In genomic region chr8:4730942-4731341, GRCm38 (mm10) we compare ENCODE assay signal across 13 mouse cellular contexts. TPM values are rescaled to one million over a fixed set of nuclear protein-coding genes. Genes with fewer than 3 reads are reported as not detected.
DNase-seq lines count a peak whose midpoint lies in the region; ATAC-seq and TF ChIP-seq lines count a peak whose summit lies in the region.
"Had no signal": no experiment of that assay in that cellular context is flagged by ENCODE, and none has a peak within 500 bp of the region (broad histone marks: within the 10 kb centered on the region; RNA-seq: fewer than 3 reads in every experiment).

No protein-coding gene starts in this region.

- no peak overlapping the region for H3K4me2 ChIP-seq in kidney, postnatal 0 days (ENCODE audit: low read length)
- H3K4me2 ChIP-seq in kidney, embryonic 16.5 days (replicated peaks; ENCODE audit: low read depth, low read length): no peak overlapping the region
- H3K4me2 ChIP-seq: heart, embryonic 15.5 days had no signal

- H3K27me3 ChIP-seq in kidney, postnatal 0 days (ENCODE audit: insufficient read depth, low read length): no peaks in the 10 kb centered on the region
- no peaks in the 10 kb centered on the region for H3K27me3 ChIP-seq in kidney, embryonic 16.5 days (ENCODE audit: insufficient read depth, low read length)
- H3K27me3 ChIP-seq: heart, embryonic 15.5 days had no signal

- no peaks in the 10 kb centered on the region for H3K9me3 ChIP-seq in kidney, postnatal 0 days (replicated peaks; ENCODE audit: low read length)
- H3K9me3 ChIP-seq in kidney, embryonic 16.5 days (ENCODE audit: low read length): peaks cover 6% of the 10 kb centered on the region; the same call in 1 of the 2 replicates
- H3K9me3 ChIP-seq: heart, embryonic 15.5 days had no signal

- H3K4me1 ChIP-seq in kidney, postnatal 0 days (replicated peaks; ENCODE audit: insufficient read depth, low read length): no peaks in the 10 kb centered on the region
- no peaks in the 10 kb centered on the region for H3K4me1 ChIP-seq in kidney, embryonic 16.5 days (ENCODE audit: insufficient read depth, low read length)
- H3K4me1 ChIP-seq: embryonic facial prominence, embryonic 10.5 days; forebrain, embryonic 10.5 days; heart, embryonic 15.5 days had no signal

- H3K4me3 ChIP-seq in kidney, postnatal 0 days (replicated peaks; ENCODE audit: low read depth, low read length): no peak overlapping the region
- no peak overlapping the region for H3K4me3 ChIP-seq in kidney, embryonic 16.5 days (ENCODE audit: low read length)
- H3K4me3 ChIP-seq: embryonic facial prominence, embryonic 10.5 days; forebrain, embryonic 10.5 days; heart, embryonic 15.5 days had no signal

- 80% methylated on average over 1 of the region's 1 CpGs for WGBS in kidney, postnatal 0 days
- WGBS in kidney, embryonic 16.5 days: 91% methylated on average over 1 of the region's 1 CpGs

- ATAC-seq in kidney, postnatal 0 days (replicated peaks; ENCODE audit: low FRiP score, low read depth): no peak
- ATAC-seq in kidney, embryonic 16.5 days (ENCODE audit: low FRiP score, low TSS enrichment): no peak
- ATAC-seq in megakaryocyte progenitor cell, adult 5-6 weeks (replicated peaks; ENCODE audit: poor library complexity): peak; percentile 78

- H3K27ac ChIP-seq in kidney, postnatal 0 days: no peak overlapping the region
- H3K27ac ChIP-seq in kidney, embryonic 16.5 days (ENCODE audit: low read length): no peak overlapping the region
- H3K27ac ChIP-seq: embryonic facial prominence, embryonic 10.5 days; forebrain, embryonic 10.5 days; heart, embryonic 15.5 days had no signal

- DNase-seq in kidney, postnatal 0 days (ENCODE audit: low spot score): no peak
- peak; percentile 53 for DNase-seq in CD4-positive, CD25-positive, alpha-beta regulatory T cell, adult 2 months (ENCODE audit: low read depth, low spot score)
- DNase-seq in R1 (ENCODE audit: low read depth, low spot score): peak; percentile 16
- DNase-seq in cerebellum, adult 18-20 months: no peak
- DNase-seq in urinary bladder, postnatal 10 days (ENCODE audit: low spot score): no peak
- DNase-seq: kidney, postnatal 4 days; left cerebral cortex, postnatal 4 days; lung, postnatal 10 days had no signal

- H3K36me3 ChIP-seq in kidney, postnatal 0 days (ENCODE audit: insufficient read depth, low read length): no peaks in the 10 kb centered on the region
- peaks cover 9% of the 10 kb centered on the region; the same call in 1 of the 2 replicates for H3K36me3 ChIP-seq in kidney, embryonic 16.5 days (ENCODE audit: insufficient read depth, low read length)

- TF ChIP-seq CTCF in kidney, postnatal 0 days (IDR thresholded peaks at IDR 0.05; ENCODE audit: low read depth): peak; percentile 44; the same call in 1 of the 2 replicates

- no peak overlapping the region for H3K9ac ChIP-seq in kidney, postnatal 0 days (ENCODE audit: low read depth, low read length)
- H3K9ac ChIP-seq in kidney, embryonic 16.5 days (replicated peaks; ENCODE audit: low read length): no peak overlapping the region
- H3K9ac ChIP-seq: heart, embryonic 15.5 days had no signal

RNA-seq across cellular contexts. Expression of gene Shcbp1, which starts 48.4 kb away (rescaled TPM):
- 33.4 and 36.6 TPM in 2 replicates for polyA plus RNA-seq in kidney, postnatal 0 days (2015; fragmentation: Nextera tagmentation; extraction: Ambion mirVana)
- 73.2 and 73.9 TPM in 2 replicates for polyA plus RNA-seq in kidney, embryonic 16.5 days (2015; fragmentation: Nextera tagmentation; extraction: Ambion mirVana)
- total RNA-seq in megakaryocyte progenitor cell, adult 5-6 weeks (2015): 60.5 and 68.7 TPM in 2 replicates
- 54.0 and 54.6 TPM in 2 replicates for total RNA-seq in megakaryocyte progenitor cell, adult 5-6 weeks (2017)

Comparison
In these comparisons a context has a peak if more than half of its experiments do, and no peak if none do; other contexts are left out.
1. DNase-seq: peak in CD4-positive, CD25-positive, alpha-beta regulatory T cell, adult 2 months (single experiment) and R1 (single experiment); none in kidney, postnatal 0 days (single experiment), cerebellum, adult 18-20 months (0 of 2) and urinary bladder, postnatal 10 days (single experiment).